Mouse (Mus musculus) retina, embryonic 14.5 days (tissue): ENCODE measurements around the gene Olfr971.
"Not testable (repeated sequence)": the region's sequence is repeated elsewhere in the genome, so short reads cannot be mapped to it uniquely, and the experiment has no call there.

Experiments used
- DNase-seq: peaks from one replicate; pipeline ENCODE4 v3.0.0-alpha.2; 2015; ENCODE audit warnings: low spot score

The Olfr971 gene

DNA sequence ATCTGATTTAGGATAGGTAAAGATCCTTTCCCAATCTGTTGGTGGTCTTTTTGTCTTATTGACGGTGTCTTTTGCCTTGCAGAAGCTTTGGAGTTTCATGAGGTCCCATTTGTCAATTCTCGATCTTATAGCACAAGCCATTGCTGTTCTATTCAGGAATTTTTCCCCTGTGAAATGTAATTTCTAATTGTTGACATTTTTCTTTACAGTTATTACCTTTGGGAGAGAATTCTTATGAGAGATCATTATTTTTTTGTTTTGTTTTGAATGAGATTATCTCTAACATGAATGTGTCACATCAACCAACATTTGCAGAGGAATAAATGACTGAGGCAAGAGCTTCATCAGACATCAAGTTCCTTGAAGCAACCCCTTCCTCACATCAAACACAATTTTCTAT lies at the start of gene Olfr971:
Gene Olfr971, plus strand, starts transcription at position 301 of the 400 bp plus-strand sequence.
- DNase-seq, result not testable (repeated sequence)

DNA sequence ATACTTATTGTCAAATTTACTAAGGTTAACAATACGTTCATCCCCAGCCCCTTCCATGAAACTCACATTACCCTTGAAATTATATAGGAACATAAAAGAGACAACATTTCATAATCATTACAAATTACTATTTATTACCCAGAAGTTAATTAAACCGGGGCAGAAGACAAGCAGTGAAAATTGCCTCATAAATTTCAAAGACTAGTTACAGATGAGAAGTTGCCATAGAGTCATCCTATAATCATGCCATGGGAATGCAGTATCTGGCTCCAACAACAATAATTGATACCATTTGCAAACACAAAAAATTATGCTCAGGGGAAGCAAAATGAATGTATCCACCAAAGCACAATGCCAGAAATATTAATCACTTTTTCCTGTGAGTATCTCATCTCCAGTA lies 46.1 kb upstream of the Olfr971 start, which contains the start of gene Olfr969:
Gene Olfr969, plus strand, starts transcription at position 388 of the 400 bp plus-strand sequence.
- no peak for DNase-seq

DNA sequence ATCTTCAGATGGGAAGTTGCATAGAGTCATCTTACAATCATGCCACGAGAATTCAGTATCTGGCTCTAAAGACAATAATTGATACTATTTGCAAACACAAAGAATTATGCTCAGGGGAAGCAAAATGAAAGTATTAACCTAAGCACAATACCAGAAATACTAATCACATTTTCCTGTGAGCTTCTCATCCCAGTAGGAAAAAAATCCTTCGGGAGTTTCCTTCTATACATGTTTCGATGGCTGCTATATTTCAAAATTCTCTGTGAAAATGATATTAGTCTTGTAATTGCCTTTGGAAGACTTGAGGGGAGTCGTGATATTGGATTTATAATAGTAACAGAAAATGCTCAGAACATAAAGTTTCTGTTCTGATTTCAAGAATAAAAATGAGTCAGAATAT lies 28.1 kb upstream of the Olfr971 start, which contains the start of gene Olfr970:
Gene Olfr970, plus strand, starts transcription at position 301 of the 400 bp plus-strand sequence.
- DNase-seq, result no peak

DNA sequence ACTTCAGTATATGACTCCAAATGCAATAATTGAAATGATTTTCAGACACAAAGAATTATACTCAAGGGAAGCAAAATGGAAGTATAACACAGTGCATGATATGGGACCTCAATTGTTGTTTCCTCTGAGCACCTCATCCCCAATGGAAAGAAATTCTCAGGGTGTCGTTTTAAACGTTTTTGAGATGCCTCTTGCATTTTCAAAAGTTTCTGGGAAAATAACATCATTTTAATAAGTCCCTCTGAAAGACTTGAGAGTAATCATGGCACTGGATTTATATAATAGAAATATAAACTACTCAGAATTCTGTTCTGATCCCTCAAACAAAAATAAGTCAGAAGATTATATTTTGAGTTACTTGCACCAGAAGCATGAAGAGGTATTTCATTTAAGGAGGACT lies 29.4 kb downstream of the Olfr971 start, which contains the start of gene Olfr972:
Gene Olfr972, plus strand, starts transcription at position 301 of the 400 bp plus-strand sequence.
- no peak for DNase-seq

DNA sequence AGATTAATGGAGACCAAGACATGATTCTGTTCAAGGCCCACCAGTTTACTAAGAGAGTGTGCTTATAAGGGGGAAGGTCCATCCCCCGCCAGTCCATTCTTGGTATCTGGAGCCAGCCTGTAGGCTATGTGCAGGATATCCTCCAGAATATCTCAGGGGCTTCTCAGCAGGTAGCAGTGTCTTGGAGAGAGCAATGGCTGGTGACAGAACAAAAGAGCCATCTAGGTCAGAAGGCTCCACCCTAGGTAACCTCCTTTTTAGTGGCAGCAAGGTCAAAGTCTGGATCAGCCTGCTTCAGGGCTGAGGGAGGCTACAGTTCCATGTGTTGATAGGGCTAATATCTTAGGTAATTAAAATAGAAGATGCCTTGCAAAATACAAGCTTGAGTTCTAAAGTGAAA lies 35.3 kb downstream of the Olfr971 start:
- not testable (repeated sequence) for DNase-seq

DNA sequence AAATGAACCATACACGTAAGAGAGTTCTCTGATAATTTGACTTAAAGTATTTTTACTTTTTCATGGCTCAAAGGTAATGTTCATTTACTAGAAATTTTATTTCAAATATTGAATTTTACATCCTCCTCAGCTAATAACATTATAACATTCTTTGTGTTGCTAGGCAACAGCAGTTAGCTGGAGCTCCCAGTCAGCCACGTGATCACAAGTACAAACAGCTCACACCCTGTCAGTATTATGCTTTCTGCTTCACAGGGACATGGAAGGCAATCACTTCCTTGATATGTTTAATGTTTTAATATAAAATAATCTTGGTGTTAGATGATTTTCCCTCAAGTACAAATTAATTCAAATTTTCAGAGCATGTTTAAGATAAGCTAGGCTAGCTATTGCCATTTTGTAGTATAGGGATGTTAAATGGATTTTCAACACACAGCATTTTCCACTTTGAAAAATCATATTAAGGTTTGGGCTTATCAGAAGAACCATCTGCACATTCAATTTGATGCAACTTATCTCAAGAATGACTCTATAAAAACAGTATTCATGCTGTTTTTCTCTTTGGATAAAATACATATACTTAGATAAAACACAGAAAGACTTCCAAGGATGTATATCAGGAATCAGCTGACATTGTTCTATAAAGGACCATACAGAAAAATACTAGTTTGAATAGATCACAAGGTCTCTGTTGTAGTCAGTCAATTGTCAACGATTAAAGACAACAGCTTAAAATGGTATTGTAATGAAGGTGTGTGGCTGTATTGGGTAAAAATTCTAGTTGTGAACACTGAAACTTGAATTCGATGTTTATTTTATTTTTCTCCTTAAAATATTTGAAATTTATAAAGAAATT lies 41.1 kb downstream of the Olfr971 start:
- not testable (repeated sequence) for DNase-seq
